Mouse (Mus musculus) G1E (cell line): ENCODE results near the gene Gm12887.

Experiments
- CTCF ChIP-seq: IDR thresholded peaks from 2 replicates; pipeline ENCODE4 v1.5.1; 2012; ENCODE audit warnings: low read depth, low read length, inconsistent platforms, mixed read lengths
- TAL1 ChIP-seq: conservative IDR thresholded peaks from 2 replicates; pipeline ENCODE4 v1.6.1; 2012; ENCODE audit warnings: low read depth, low read length, inconsistent platforms, mixed read lengths

DNA sequence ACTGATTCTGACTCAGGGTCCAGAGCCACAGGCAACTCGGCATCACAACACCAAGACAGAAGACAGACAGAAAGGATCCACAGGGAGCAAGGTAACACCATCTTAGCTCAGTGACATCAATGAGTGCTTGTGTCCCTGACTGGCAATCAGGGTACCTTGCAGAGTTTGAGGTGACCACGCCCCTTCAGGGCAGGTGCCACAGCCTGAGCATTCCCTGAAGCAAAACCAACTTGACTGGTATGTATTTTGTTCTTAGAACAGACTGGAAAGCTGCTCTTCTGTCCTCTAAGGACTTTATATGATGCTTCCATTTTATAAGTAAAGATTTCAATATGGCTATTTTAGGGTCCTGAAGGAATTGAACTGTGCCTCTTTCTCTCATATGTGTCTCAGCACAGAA lies at the start of gene Gm12887:
- TF ChIP-seq CTCF (no peak), TAL1 (no peak)
